Mouse (Mus musculus): ENCODE measurements around the gene S100a10. TPM values are rescaled to one million over a fixed set of nuclear protein-coding genes. Genes with fewer than 3 reads are reported as not detected.

S100a10 gene
- polyA plus RNA-seq, 1 experiment from 2014 or later = 48.9 TPM

GRCm38 (mm10) chr3:93517343-93517742 lies 37.5 kb upstream of the S100a10 start:
- Histone ChIP-seq H3K4me3 (ENCODE audit: low read depth, low read length) (no peak overlapping the region), H3K4me1 (ENCODE audit: control insufficient read depth, low read depth, low read length) (no peaks in the 10 kb centered on the region; the same call in 1 of the 2 replicates), H3K27me3 (ENCODE audit: control insufficient read depth, insufficient read depth, low read depth, low read length) (no peaks in the 10 kb centered on the region), H3K4me2 (ENCODE audit: low read depth, low read length) (no peak overlapping the region), H3K36me3 (ENCODE audit: control insufficient read depth, insufficient read depth) (no peaks in the 10 kb centered on the region), H3K9ac (ENCODE audit: low read depth, low read length) (no peak overlapping the region), H3K9me3 (replicated peaks; ENCODE audit: control insufficient read depth, low read length) (no peaks in the 10 kb centered on the region), H3K27ac (ENCODE audit: low read length) (no peak overlapping the region)
- no peak for ATAC-seq (ENCODE audit: low read depth)
- WGBS (ENCODE audit: insufficient replicate concordance) = 67% methylated on average over 2 of the region's 2 CpGs

- Histone ChIP-seq H3K4me2 (ENCODE audit: low read depth, low read length) (peak overlapping the region; percentile 65), H3K27ac (ENCODE audit: low read length) (no peak overlapping the region), H3K4me3 (ENCODE audit: low read depth, low read length) (peak overlapping the region; percentile 58), H3K27me3 (ENCODE audit: control insufficient read depth, insufficient read depth, low read depth, low read length) (no peaks in the 10 kb centered on the region), H3K9me3 (replicated peaks; ENCODE audit: control insufficient read depth, low read length) (no peaks in the 10 kb centered on the region), H3K36me3 (ENCODE audit: control insufficient read depth, insufficient read depth) (no peaks in the 10 kb centered on the region), H3K4me1 (ENCODE audit: control insufficient read depth, low read depth, low read length) (no peaks in the 10 kb centered on the region; the same call in 1 of the 2 replicates), H3K9ac (ENCODE audit: low read depth, low read length) (no peak overlapping the region)
- no peak for ATAC-seq (ENCODE audit: low read depth)
- WGBS (ENCODE audit: insufficient replicate concordance) = 43% methylated on average over 5 of the region's 5 CpGs
Observed at GRCm38 (mm10) chr3:93519856-93520329, 35.0 kb upstream of the S100a10 start.

- peak; percentile 90 for ATAC-seq (ENCODE audit: low read depth)
- Histone ChIP-seq H3K27ac (ENCODE audit: low read length) (peak within 1 kb of the TSS; percentile 58), H3K4me1 (ENCODE audit: control insufficient read depth, low read depth, low read length) (no peaks in the 10 kb centered on the region; the same call in 1 of the 2 replicates), H3K36me3 (ENCODE audit: control insufficient read depth, insufficient read depth) (no peaks in the 10 kb centered on the region), H3K4me3 (ENCODE audit: low read depth, low read length) (peak within 1 kb of the TSS; percentile 58), H3K4me2 (ENCODE audit: low read depth, low read length) (peak within 1 kb of the TSS; percentile 65), H3K9me3 (replicated peaks; ENCODE audit: control insufficient read depth, low read length) (no peaks in the 10 kb centered on the region), H3K27me3 (ENCODE audit: control insufficient read depth, insufficient read depth, low read depth, low read length) (no peaks in the 10 kb centered on the region), H3K9ac (ENCODE audit: low read depth, low read length) (peak within 1 kb of the TSS; percentile 58)
- WGBS (ENCODE audit: insufficient replicate concordance) = under 1% methylated on average over 37 of the region's 38 CpGs
Observed at GRCm38 (mm10) chr3:93520330-93521193, 34.3 kb upstream of the S100a10 start, which contains the start of gene S100a11. S100a11 (plus strand) TSS chr3:93520488.

GRCm38 (mm10) chr3:93521462-93522057 lies 33.3 kb upstream of the S100a10 start:
- Histone ChIP-seq H3K27me3 (ENCODE audit: control insufficient read depth, insufficient read depth, low read depth, low read length) (no peaks in the 10 kb centered on the region), H3K9me3 (replicated peaks; ENCODE audit: control insufficient read depth, low read length) (no peaks in the 10 kb centered on the region), H3K4me2 (ENCODE audit: low read depth, low read length) (peak overlapping the region; percentile 65; the same call in 1 of the 2 replicates), H3K36me3 (ENCODE audit: control insufficient read depth, insufficient read depth) (no peaks in the 10 kb centered on the region), H3K4me1 (ENCODE audit: control insufficient read depth, low read depth, low read length) (no peaks in the 10 kb centered on the region; the same call in 1 of the 2 replicates), H3K27ac (ENCODE audit: low read length) (peak overlapping the region; percentile 37; the same call in 1 of the 2 replicates), H3K9ac (ENCODE audit: low read depth, low read length) (no peak overlapping the region), H3K4me3 (ENCODE audit: low read depth, low read length) (peak overlapping the region; percentile 58)
- 70% methylated on average over 8 of the region's 8 CpGs for WGBS (ENCODE audit: insufficient replicate concordance)
- ATAC-seq (ENCODE audit: low read depth) = no peak

- Histone ChIP-seq H3K4me1 (ENCODE audit: control insufficient read depth, low read depth, low read length) (no peaks in the 10 kb centered on the region; the same call in 1 of the 2 replicates), H3K27ac (ENCODE audit: low read length) (no peak overlapping the region), H3K9me3 (replicated peaks; ENCODE audit: control insufficient read depth, low read length) (no peaks in the 10 kb centered on the region), H3K4me2 (ENCODE audit: low read depth, low read length) (no peak overlapping the region), H3K36me3 (ENCODE audit: control insufficient read depth, insufficient read depth) (no peaks in the 10 kb centered on the region), H3K9ac (ENCODE audit: low read depth, low read length) (no peak overlapping the region), H3K4me3 (ENCODE audit: low read depth, low read length) (no peak overlapping the region), H3K27me3 (ENCODE audit: control insufficient read depth, insufficient read depth, low read depth, low read length) (no peaks in the 10 kb centered on the region)
- 29% methylated on average over 7 of the region's 7 CpGs for WGBS (ENCODE audit: insufficient replicate concordance)
- ATAC-seq (ENCODE audit: low read depth) = no peak
Observed at GRCm38 (mm10) chr3:93522611-93523010, 32.3 kb upstream of the S100a10 start.

GRCm38 (mm10) chr3:93527300-93527699 lies 27.6 kb upstream of the S100a10 start:
- no peak overlapping the region for H3K9ac ChIP-seq (ENCODE audit: low read depth, low read length)
- H3K4me3 ChIP-seq (ENCODE audit: low read depth, low read length) = no peak overlapping the region
- H3K4me2 ChIP-seq (ENCODE audit: low read depth, low read length) = no peak overlapping the region
- no peak overlapping the region for H3K27ac ChIP-seq (ENCODE audit: low read length)
- H3K36me3 ChIP-seq (ENCODE audit: control insufficient read depth, insufficient read depth) = no peaks in the 10 kb centered on the region
- 64% methylated on average over 3 of the region's 3 CpGs for WGBS (ENCODE audit: insufficient replicate concordance)
- no peaks in the 10 kb centered on the region for H3K27me3 ChIP-seq (ENCODE audit: control insufficient read depth, insufficient read depth, low read depth, low read length)
- ATAC-seq (ENCODE audit: low read depth) = no peak
- no peaks in the 10 kb centered on the region for H3K9me3 ChIP-seq (replicated peaks; ENCODE audit: control insufficient read depth, low read length)
- H3K4me1 ChIP-seq (ENCODE audit: control insufficient read depth, low read depth, low read length) = no peaks in the 10 kb centered on the region

- no peak overlapping the region for H3K9ac ChIP-seq (ENCODE audit: low read depth, low read length)
- 46% methylated on average over 5 of the region's 5 CpGs for WGBS (ENCODE audit: insufficient replicate concordance)
- H3K27me3 ChIP-seq (ENCODE audit: control insufficient read depth, insufficient read depth, low read depth, low read length) = no peaks in the 10 kb centered on the region
- ATAC-seq (ENCODE audit: low read depth) = no peak
- no peak overlapping the region for H3K4me2 ChIP-seq (ENCODE audit: low read depth, low read length)
- no peaks in the 10 kb centered on the region for H3K9me3 ChIP-seq (replicated peaks; ENCODE audit: control insufficient read depth, low read length)
- no peaks in the 10 kb centered on the region for H3K36me3 ChIP-seq (ENCODE audit: control insufficient read depth, insufficient read depth)
- H3K4me3 ChIP-seq (ENCODE audit: low read depth, low read length) = no peak overlapping the region
- no peaks in the 10 kb centered on the region for H3K4me1 ChIP-seq (ENCODE audit: control insufficient read depth, low read depth, low read length)
- no peak overlapping the region for H3K27ac ChIP-seq (ENCODE audit: low read length)
Observed at GRCm38 (mm10) chr3:93528807-93529206, 26.1 kb upstream of the S100a10 start.

GRCm38 (mm10) chr3:93537068-93537576 lies 17.8 kb upstream of the S100a10 start:
- H3K27ac ChIP-seq (ENCODE audit: low read length) = no peak overlapping the region
- no peaks in the 10 kb centered on the region for H3K36me3 ChIP-seq (ENCODE audit: control insufficient read depth, insufficient read depth)
- no peak overlapping the region for H3K4me3 ChIP-seq (ENCODE audit: low read depth, low read length)
- 51% methylated on average over 2 of the region's 2 CpGs for WGBS (ENCODE audit: insufficient replicate concordance)
- no peaks in the 10 kb centered on the region for H3K27me3 ChIP-seq (ENCODE audit: control insufficient read depth, insufficient read depth, low read depth, low read length)
- H3K9me3 ChIP-seq (replicated peaks; ENCODE audit: control insufficient read depth, low read length) = no peaks in the 10 kb centered on the region
- no peak overlapping the region for H3K4me2 ChIP-seq (ENCODE audit: low read depth, low read length)
- H3K9ac ChIP-seq (ENCODE audit: low read depth, low read length) = no peak overlapping the region
- ATAC-seq (ENCODE audit: low read depth) = 0 out of 2 replicates have a peak, but pooled peaks have one; percentile 24
- no peaks in the 10 kb centered on the region for H3K4me1 ChIP-seq (ENCODE audit: control insufficient read depth, low read depth, low read length)
